ENCODE assay signal across 24 mouse cellular contexts in genomic region chrX:139779401-139779800, GRCm38 (mm10). TPM values are rescaled to one million over a fixed set of nuclear protein-coding genes. Genes with fewer than 3 reads are reported as not detected.
A peak's percentile ranks its signal among the peaks of the same experiment; 100 is the strongest.
DNase-seq lines count a peak whose midpoint lies in the region; ATAC-seq and TF ChIP-seq lines count a peak whose summit lies in the region.
"Had no signal": no experiment of that assay in that cellular context is flagged by ENCODE, and none has a peak within 500 bp of the region (broad histone marks: within the 10 kb centered on the region; RNA-seq: fewer than 3 reads in every experiment).

No protein-coding gene starts in this region.

- TF ChIP-seq POLR2A in kidney, adult 2 months (IDR thresholded peaks at IDR 0.05; ENCODE audit: low read depth, low read length): no peak

- H3K4me2 ChIP-seq in lung, embryonic 14.5 days: no peak overlapping the region
- H3K4me2 ChIP-seq in lung, postnatal 0 days (replicated peaks; ENCODE audit: low read depth, low read length): no peak overlapping the region
- H3K4me2 ChIP-seq: forebrain, embryonic 13.5 days; heart, embryonic 12.5 days; hindbrain, embryonic 15.5 days had no signal

- no peak overlapping the region for H3K27ac ChIP-seq in kidney, adult 2 months (ENCODE audit: insufficient read depth, low read depth, low read length)
- H3K27ac ChIP-seq in lung, embryonic 14.5 days (ENCODE audit: low read depth): no peak overlapping the region
- H3K27ac ChIP-seq in lung, postnatal 0 days (ENCODE audit: low read length): no peak overlapping the region
- H3K27ac ChIP-seq in heart, embryonic 10.5 days: no peak overlapping the region
- H3K27ac ChIP-seq: embryonic facial prominence, embryonic 10.5 days; forebrain, embryonic 13.5 days; heart, adult 2 months; hindbrain, embryonic 10.5 days; hindbrain, embryonic 15.5 days had no signal

- WGBS in kidney, adult 2 months: 66% methylated on average over 5 of the region's 5 CpGs
- 55% methylated on average over 5 of the region's 5 CpGs for WGBS in lung, embryonic 14.5 days
- 60% methylated on average over 5 of the region's 5 CpGs for WGBS in lung, postnatal 0 days
- WGBS in heart, embryonic 10.5 days: 73% methylated on average over 5 of the region's 5 CpGs

- peaks cover 20% of the 10 kb centered on the region for H3K4me1 ChIP-seq in kidney, adult 2 months (ENCODE audit: control insufficient read depth, insufficient read depth, low read length)
- no peaks in the 10 kb centered on the region for H3K4me1 ChIP-seq in lung, embryonic 14.5 days (ENCODE audit: insufficient read depth)
- H3K4me1 ChIP-seq in lung, postnatal 0 days (ENCODE audit: insufficient read depth, low read depth, low read length): no peaks in the 10 kb centered on the region
- peaks cover 9% of the 10 kb centered on the region; the same call in 1 of the 2 replicates for H3K4me1 ChIP-seq in heart, embryonic 10.5 days
- H3K4me1 ChIP-seq: hindbrain, embryonic 15.5 days had no signal

- no peak for TF ChIP-seq CTCF in kidney, adult 2 months (conservative IDR thresholded peaks at IDR 0.05; ENCODE audit: insufficient read depth, insufficient read length, low read depth, low read length)
- TF ChIP-seq CTCF in lung, embryonic 14.5 days (IDR thresholded peaks at IDR 0.05; ENCODE audit: low read depth): no peak
- no peak for TF ChIP-seq CTCF in lung, postnatal 0 days (IDR thresholded peaks at IDR 0.05)

- no peaks in the 10 kb centered on the region for H3K36me3 ChIP-seq in kidney, adult 2 months (ENCODE audit: control insufficient read depth, insufficient read depth, low read length)
- no peaks in the 10 kb centered on the region for H3K36me3 ChIP-seq in lung, embryonic 14.5 days (ENCODE audit: insufficient read depth)
- no peaks in the 10 kb centered on the region for H3K36me3 ChIP-seq in lung, postnatal 0 days (ENCODE audit: insufficient read depth, low read length)
- H3K36me3 ChIP-seq in heart, embryonic 10.5 days: no peaks in the 10 kb centered on the region
- H3K36me3 ChIP-seq: embryonic facial prominence, embryonic 10.5 days; heart, embryonic 12.5 days; hindbrain, embryonic 10.5 days; hindbrain, embryonic 15.5 days had no signal

- peak; percentile 17 for DNase-seq in adrenal gland, postnatal 10 days
- DNase-seq in adrenal gland, postnatal 25 days: no peak
- DNase-seq in kidney, adult 2 months: peak; percentile 9
- DNase-seq in kidney, adult 9 months: no peak
- peak; percentile 11 for DNase-seq in lung, embryonic 14.5 days
- DNase-seq in lung, postnatal 0 days (ENCODE audit: low spot score): no peak
- DNase-seq in NIH3T3 (ENCODE audit: low read depth): peak; percentile 11
- DNase-seq in heart, embryonic 10.5 days (ENCODE audit: low spot score): no peak
- DNase-seq: cerebellum, adult 2 months; cerebellum, postnatal 36 days; forebrain, postnatal 0 days; gastrocnemius, postnatal 14 days; heart, adult 2 months had no signal

- no peaks in the 10 kb centered on the region for H3K27me3 ChIP-seq in kidney, adult 2 months (replicated peaks; ENCODE audit: control insufficient read depth, insufficient read depth, low read length)
- no peaks in the 10 kb centered on the region for H3K27me3 ChIP-seq in lung, embryonic 14.5 days (ENCODE audit: insufficient read depth, low read length)
- H3K27me3 ChIP-seq in lung, postnatal 0 days (replicated peaks; ENCODE audit: insufficient read depth, low read length): no peaks in the 10 kb centered on the region
- peaks cover 23% of the 10 kb centered on the region for H3K27me3 ChIP-seq in heart, embryonic 10.5 days (ENCODE audit: insufficient read depth, poor library complexity, severe bottlenecking)
- H3K27me3 ChIP-seq: CH12.LX had no signal

- H3K9ac ChIP-seq in lung, embryonic 14.5 days: no peak overlapping the region
- H3K9ac ChIP-seq in lung, postnatal 0 days (replicated peaks; ENCODE audit: low read depth): no peak overlapping the region
- H3K9ac ChIP-seq: forebrain, embryonic 13.5 days; forebrain, postnatal 0 days; heart, embryonic 12.5 days; hindbrain, embryonic 15.5 days had no signal

- no peak for ATAC-seq in lung, embryonic 14.5 days (ENCODE audit: insufficient read depth)
- no peak for ATAC-seq in lung, postnatal 0 days
- ATAC-seq: forebrain, embryonic 13.5 days; forebrain, postnatal 0 days; inflammation-experienced regulatory T-cells, adult 6 months had no signal

- H3K9me3 ChIP-seq in lung, embryonic 14.5 days (ENCODE audit: low read depth, low read length): no peaks in the 10 kb centered on the region
- no peaks in the 10 kb centered on the region for H3K9me3 ChIP-seq in lung, postnatal 0 days (ENCODE audit: low read length)
- H3K9me3 ChIP-seq in heart, embryonic 10.5 days: no peaks in the 10 kb centered on the region
- H3K9me3 ChIP-seq: embryonic facial prominence, embryonic 10.5 days; forebrain, embryonic 13.5 days; heart, embryonic 12.5 days; hindbrain, embryonic 10.5 days; hindbrain, embryonic 15.5 days had no signal

- no peak for TF ChIP-seq EP300 in lung, postnatal 0 days (IDR thresholded peaks at IDR 0.05)

- H3K4me3 ChIP-seq in kidney, adult 2 months (ENCODE audit: insufficient read depth, low read depth, low read length): no peak overlapping the region
- H3K4me3 ChIP-seq in lung, embryonic 14.5 days (ENCODE audit: low read depth, low read length): no peak overlapping the region
- H3K4me3 ChIP-seq in lung, postnatal 0 days (ENCODE audit: low read depth, low read length): no peak overlapping the region
- no peak overlapping the region for H3K4me3 ChIP-seq in heart, embryonic 10.5 days
- H3K4me3 ChIP-seq: embryonic facial prominence, embryonic 10.5 days; forebrain, embryonic 13.5 days; heart, adult 2 months; heart, embryonic 12.5 days; hindbrain, embryonic 10.5 days; hindbrain, embryonic 15.5 days had no signal

RNA-seq across cellular contexts. Expression of gene Ripply1, which starts 2.8 kb away (rescaled TPM):
- not detected for total RNA-seq in adrenal gland, postnatal 10 days (2021)
- total RNA-seq in adrenal gland, postnatal 25 days (2021): not detected in 2 replicates
- 0.09 and 0.12 TPM in 2 replicates for polyA plus RNA-seq in kidney, adult 2 months (2012; rRNA removed)
- not detected in 2 replicates for polyA plus RNA-seq in lung, embryonic 14.5 days (2014; fragmentation: Nextera tagmentation; extraction: Ambion mirVana)
- polyA plus RNA-seq in lung, postnatal 0 days (2015; fragmentation: Nextera tagmentation; extraction: Ambion mirVana): not detected in 2 replicates
- polyA plus RNA-seq in heart, embryonic 10.5 days (2016; fragmentation: Nextera tagmentation; extraction: Ambion mirVana): not detected in 2 replicates
- total RNA-seq: adrenal gland, postnatal 36 days; CH12.LX; forebrain, postnatal 0 days; gastrocnemius, adult 18-20 months; heart, adult 2 months; heart, postnatal 25 days had no signal
- polyA plus RNA-seq: forebrain, embryonic 13.5 days; forebrain, postnatal 0 days; heart, adult 2 months; heart, embryonic 12.5 days; heart, embryonic 16.5 days; hindbrain, embryonic 15.5 days; inflammation-experienced regulatory T-cells, adult 6 months had no signal

RNA-seq across cellular contexts. Expression of gene Cldn2, which starts 21.2 kb away (rescaled TPM):
- total RNA-seq in adrenal gland, postnatal 10 days (2021): 1 to 10 TPM; 1.4 TPM
- 0.29 TPM in 1 of 2 replicates, not detected in the other for total RNA-seq in adrenal gland, postnatal 25 days (2021)
- 203 and 226 TPM in 2 replicates for polyA plus RNA-seq in kidney, adult 2 months (2012; rRNA removed)
- polyA plus RNA-seq in lung, embryonic 14.5 days (2014; fragmentation: Nextera tagmentation; extraction: Ambion mirVana): not detected in 2 replicates
- polyA plus RNA-seq in lung, postnatal 0 days (2015; fragmentation: Nextera tagmentation; extraction: Ambion mirVana): 0.86 and 1.3 TPM in 2 replicates
- polyA plus RNA-seq in heart, embryonic 10.5 days (2016; fragmentation: Nextera tagmentation; extraction: Ambion mirVana): 0.30 TPM in 1 of 2 replicates, not detected in the other
- total RNA-seq: CH12.LX; heart, adult 2 months; heart, postnatal 25 days had no signal
- polyA plus RNA-seq: inflammation-experienced regulatory T-cells, adult 6 months had no signal

Comparison
In these comparisons a context has a peak if more than half of its experiments do, and no peak if none do; other contexts are left out.
1. DNase-seq: peak in adrenal gland, postnatal 10 days (single experiment), kidney, adult 2 months (single experiment), lung, embryonic 14.5 days (single experiment) and NIH3T3 (single experiment); none in adrenal gland, postnatal 25 days (single experiment), kidney, adult 9 months (single experiment), lung, postnatal 0 days (single experiment) and heart, embryonic 10.5 days (single experiment).
2. RNA of gene Cldn2, which starts 21.2 kb away (polyA plus RNA-seq): 203 to 226 TPM in kidney, adult 2 months; 0.86 to 1.3 TPM in lung, postnatal 0 days, 0.30 TPM in heart, embryonic 10.5 days and not detected in lung, embryonic 14.5 days; every median in the first group is over 10 times any median in the second.